Mouse (Mus musculus) neutrophil, adult 5-6 weeks (primary cell): Measurements from ENCODE around the gene Ppm1b. TPM values are rescaled to one million over a fixed set of nuclear protein-coding genes. Genes with fewer than 3 reads are reported as not detected.

ENCODE experiments used
- ATAC-seq: fragments of 151-379, 151-347 bp; 2 replicates; pipeline ENCODE4 v1.8.0; 2017; ENCODE audit warnings: mild to moderate bottlenecking, moderate TSS enrichment; ENCODE audit not compliant: insufficient number of reproducible peaks, poor library complexity, low FRiP score, severe bottlenecking; ENCODE audit errors: extremely low read depth
- total RNA-seq: library from RNA; stranded (forward); fragments of 200-1000 nt; gene quantifications from 2 replicates; pipeline ENCODE4 v1.2.3, GENCODE M21; 2017

The Ppm1b gene
- total RNA-seq, 1 experiment from 2014 or later, result 78.3 TPM

- no peak for ATAC-seq
These were observed 87.9 kb downstream of the Ppm1b start for GRCm38 (mm10) chr17:85044466-85044865.

DNA sequence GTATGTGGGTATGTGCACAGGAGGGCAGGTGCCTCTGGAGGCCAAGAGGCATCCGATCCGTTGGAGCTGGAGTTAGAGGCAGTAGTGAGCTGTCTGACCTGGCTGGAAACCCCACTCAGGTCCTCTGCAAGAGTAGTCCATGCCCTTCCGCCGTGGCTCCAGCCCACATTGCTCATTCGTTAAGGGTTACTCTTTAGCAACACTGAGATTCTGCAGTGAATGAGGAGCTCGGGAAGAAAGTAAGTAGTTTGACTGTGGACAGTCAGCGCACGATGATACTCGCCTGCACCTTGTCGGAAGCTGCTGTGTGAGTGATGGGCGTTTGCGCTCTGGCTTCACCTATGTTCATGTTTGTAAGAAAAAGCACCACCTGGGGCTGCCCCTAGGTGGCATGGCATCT lies 88.6 kb downstream of the Ppm1b start:
- ATAC-seq, result no peak

GRCm38 (mm10) chr17:85048379-85048778 lies 91.8 kb downstream of the Ppm1b start:
- no peak for ATAC-seq

- no peak for ATAC-seq
These were observed 101.7 kb downstream of the Ppm1b start for GRCm38 (mm10) chr17:85058276-85058675.

DNA sequence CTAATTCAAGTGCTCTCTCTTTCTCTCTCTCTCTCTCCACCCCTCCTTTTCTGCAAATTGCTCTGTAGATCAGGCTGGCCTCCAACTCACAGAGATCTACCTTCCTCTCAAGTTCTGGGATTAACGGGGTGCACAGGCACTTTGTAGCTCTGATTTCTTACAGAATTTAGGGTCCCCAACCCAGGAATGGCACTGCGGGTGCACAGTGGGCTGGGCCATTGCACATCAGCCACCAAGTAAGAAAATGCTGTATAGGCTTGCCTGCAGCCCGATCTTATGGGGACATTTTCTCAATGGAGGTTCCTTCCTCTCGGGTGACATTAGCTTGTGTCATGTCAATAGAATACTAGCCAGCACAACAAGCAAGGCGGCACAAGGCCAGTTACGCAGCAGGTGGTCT lies 102.6 kb downstream of the Ppm1b start:
- no peak for ATAC-seq

- ATAC-seq, result no peak
These were observed 107.0 kb downstream of the Ppm1b start for GRCm38 (mm10) chr17:85063560-85063959.

- no peak for ATAC-seq
These were observed 110.8 kb downstream of the Ppm1b start for GRCm38 (mm10) chr17:85067331-85067730.

DNA sequence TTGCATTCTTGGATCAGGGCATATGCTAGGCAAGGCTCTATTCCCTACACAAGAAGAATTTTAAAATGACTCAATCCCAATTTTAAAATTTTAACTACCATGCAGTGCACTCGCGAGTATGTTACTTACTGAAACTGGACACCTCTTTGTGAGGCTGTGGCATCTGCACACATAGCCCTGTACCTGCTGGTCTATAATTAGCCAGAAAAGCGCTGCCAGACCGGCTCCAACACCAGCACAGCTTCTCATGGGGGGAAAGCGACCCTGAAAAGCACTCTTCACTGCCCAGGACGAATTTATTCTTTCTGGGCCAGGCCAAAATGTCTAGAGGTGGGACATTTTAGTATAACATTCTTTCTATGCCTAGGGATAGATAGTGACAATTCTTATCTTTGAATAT lies 114.1 kb downstream of the Ppm1b start:
- no peak for ATAC-seq

DNA sequence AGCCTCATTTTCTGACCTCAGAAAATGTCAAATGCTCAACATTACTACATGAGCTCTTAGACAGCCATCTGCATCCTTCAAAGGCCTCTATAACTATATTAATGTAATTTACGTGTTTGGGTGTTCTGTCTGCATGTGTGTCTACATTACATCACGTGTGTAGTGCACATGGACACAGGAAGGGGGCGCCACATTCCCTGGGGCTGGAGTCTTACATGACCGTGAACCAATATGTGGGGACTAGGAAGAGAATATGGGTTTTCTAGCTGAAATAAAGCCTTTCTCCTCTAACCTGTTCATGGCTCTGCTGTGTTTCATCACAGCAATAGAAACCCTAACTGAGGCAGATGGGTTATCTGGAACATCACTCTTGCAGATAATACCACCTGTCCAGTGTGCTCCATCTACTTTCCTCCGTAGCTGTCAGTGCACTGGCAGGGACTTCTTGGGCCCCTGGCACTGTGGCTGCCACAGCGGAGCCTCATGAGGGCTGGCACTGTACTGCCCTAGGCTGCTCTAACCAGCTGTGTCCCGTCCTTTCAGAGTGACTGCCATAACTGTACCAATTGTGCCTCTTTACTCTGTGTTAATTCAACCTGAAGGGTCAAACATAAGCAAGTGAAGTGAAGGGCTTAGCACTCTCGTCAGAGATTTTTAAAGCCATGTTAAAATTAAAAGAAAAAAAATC lies 114.7 kb downstream of the Ppm1b start:
- no peak for ATAC-seq

DNA sequence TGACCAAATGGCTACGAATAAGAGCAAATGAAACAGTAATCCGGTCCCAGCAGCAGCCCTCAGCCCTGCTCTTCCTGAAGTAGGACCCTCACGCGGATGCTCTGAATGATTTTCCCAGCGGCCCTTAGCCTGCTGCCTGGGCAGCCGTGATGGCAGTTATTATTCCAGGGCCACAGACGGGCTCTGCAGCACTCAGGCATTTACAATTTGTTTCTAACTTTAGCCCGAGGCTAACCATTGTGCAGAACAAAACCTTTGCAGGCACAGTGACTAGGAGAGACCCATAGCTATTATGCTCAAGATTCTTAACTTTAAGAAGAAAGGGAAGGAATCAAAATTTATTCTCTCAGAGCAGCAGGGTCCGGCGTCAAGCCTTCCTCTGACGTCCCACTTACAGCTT lies 115.8 kb downstream of the Ppm1b start:
- no peak for ATAC-seq

DNA sequence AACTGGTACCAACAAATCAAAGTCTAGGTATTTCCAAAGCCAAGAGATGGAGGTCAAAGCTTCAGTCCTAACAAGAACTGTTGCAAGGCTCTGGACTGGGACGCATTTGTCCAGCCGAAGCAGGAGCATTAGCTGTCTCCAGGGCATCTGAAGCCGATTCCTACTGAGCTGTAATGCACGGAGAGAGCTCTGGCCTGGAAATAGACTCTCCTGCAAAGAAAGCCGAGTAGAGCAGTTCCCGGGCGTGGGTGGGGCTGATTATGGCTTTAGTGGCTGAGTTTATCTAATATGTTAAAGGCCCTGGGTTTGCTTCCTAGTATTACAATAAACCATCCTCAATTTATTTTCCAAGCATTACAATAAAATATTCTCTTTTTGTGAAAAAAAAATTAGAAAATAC lies 116.7 kb downstream of the Ppm1b start:
- ATAC-seq, result no peak

Other genes with a start within 250 kb of the Ppm1b start
- 40.3 and 41.6 TPM in 2 replicates for gene Lrpprc, start 166.0 kb upstream of the Ppm1b start, total RNA-seq
- 0.12 and 0.61 TPM in 2 replicates for gene Slc3a1, start 71.6 kb downstream of the Ppm1b start, total RNA-seq
- 16.5 and 20.1 TPM in 2 replicates for gene Prepl, start 133.5 kb downstream of the Ppm1b start, total RNA-seq
- 2.1 and 5.8 TPM in 2 replicates for gene Camkmt, start 133.8 kb downstream of the Ppm1b start, total RNA-seq